Mouse (Mus musculus): ENCODE measurements around the gene Gm26741.

The Gm26741 gene

DNA sequence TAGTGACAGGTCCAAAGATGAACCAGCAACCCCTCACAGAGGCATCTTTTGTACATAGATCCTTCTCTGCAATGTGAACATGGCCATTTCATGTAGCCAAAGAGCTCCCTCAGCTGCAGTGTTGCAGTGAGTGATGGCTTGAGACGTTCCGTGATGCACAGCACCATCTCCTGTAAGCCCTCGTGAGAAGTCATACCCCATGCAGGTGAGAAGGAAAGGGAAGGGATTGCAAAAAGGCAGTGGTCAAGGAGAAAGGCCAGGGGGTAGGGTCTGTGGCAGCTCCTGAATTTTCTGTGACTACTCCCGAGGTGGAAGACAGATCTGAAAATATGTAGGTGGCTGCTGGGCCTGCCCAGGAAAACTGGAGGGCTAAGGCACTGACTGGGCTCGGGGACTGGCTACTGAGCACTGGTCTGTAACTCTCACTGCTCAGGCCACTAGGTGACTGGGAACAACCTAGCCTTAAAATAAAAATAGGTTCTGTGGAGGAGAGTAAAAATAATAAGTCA is 30.4 kb downstream of the Gm26741 start, which contains the start of gene Nepn:
Gene Nepn (plus strand): TSS at position 51 of the 509 bp plus-strand sequence.
- no peak for DNase-seq (ENCODE audit: extremely low read depth, insufficient read length, low spot score)

DNA sequence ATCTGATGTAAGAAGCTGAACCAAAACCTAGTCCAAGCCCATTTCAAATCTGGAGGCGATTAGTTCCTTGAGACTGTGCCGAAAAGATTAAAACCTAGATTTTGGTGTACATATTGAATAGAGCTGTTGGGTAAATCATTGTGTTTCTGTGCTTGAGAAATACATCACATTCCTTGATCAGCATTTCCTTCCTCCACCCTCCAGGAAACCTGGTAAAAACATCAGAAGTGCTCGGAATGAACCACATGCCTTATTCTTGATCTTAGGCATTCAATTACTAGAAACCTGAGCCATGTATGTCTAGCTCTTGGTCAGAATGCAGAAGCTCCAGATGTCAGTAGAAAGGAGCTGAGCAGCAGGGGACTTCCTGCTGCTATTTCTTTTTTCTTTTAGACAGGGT is 30.9 kb downstream of the Gm26741 start:
- DNase-seq (ENCODE audit: extremely low read depth, insufficient read length, low spot score): no peak

DNA sequence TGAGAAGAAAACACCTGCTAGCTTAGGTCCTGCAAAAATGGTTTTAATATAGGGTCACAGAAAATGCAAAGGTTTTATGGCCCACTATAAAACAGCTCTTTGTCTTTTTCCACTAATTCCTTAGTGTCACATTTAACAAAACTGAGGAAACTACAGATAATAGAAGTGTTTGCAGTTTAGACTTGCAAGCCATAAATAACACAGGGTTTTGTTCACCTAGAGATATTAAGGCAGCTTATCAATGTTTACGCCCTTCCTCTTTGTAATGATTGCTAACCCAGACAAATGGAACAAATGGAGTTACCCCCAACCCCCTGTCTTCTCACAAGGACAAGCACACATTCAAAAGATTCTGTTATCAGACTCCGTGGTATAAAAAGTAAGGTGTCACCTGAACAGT is 32.6 kb downstream of the Gm26741 start:
- no peak for DNase-seq (ENCODE audit: extremely low read depth, insufficient read length, low spot score)

DNA sequence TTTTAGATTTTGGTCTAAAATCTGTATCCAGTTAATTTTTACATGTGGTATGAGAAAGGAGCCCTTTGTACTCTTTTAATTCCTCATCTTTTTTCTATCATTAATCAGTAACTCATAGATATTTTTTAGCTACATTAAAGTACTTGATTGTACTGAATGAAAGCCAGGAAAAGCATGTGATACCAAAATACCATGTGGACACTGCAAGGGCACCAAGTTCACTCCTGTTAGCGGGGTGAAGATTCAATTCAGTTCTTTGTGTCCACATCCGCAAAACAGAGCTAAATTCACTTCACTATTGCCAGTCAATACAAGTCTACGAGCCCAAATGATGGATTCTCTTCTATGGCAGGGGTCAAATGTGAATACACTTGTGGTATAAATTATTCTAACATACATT is 38.1 kb downstream of the Gm26741 start:
- DNase-seq (ENCODE audit: extremely low read depth, insufficient read length, low spot score): no peak

DNA sequence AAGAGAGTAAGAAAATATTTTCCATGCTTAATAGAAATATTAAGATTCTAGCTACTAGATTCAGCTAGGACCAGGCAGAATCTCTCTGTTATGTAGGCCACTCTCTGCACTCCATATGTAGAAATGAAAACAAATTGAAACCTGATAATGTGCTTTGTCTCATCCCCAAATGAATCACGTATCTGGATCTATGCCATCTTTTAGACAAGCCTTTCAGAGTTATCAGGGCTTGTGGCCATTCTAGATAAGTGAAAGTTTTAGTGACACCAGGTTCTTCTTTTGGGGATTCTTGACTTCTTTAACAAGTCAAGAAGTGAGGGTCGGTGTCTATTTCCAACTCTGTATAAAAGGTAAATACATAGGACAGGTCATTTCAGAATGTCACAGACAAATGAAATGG is 40.1 kb downstream of the Gm26741 start:
- DNase-seq (ENCODE audit: extremely low read depth, insufficient read length, low spot score): no peak

DNA sequence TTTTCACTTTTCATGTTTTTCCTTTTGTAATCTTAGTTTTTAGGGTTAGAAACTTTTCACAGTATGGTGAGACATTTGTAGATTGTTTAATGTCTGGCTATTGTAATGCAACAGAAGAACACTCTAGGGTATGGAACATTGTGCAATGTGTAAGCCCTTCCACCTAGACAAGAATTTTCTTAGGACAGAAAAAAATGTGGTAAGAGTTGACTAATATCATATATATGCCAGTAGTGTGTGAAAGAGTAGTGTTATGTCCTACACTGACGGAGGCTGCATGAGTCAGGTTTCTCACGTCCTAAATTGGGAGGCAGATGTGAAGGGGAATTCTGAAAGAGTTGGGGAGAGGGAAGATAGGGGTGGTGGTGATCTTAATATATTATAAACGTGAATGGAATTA is 41.2 kb downstream of the Gm26741 start:
- no peak for DNase-seq (ENCODE audit: extremely low read depth, insufficient read length, low spot score)

DNA sequence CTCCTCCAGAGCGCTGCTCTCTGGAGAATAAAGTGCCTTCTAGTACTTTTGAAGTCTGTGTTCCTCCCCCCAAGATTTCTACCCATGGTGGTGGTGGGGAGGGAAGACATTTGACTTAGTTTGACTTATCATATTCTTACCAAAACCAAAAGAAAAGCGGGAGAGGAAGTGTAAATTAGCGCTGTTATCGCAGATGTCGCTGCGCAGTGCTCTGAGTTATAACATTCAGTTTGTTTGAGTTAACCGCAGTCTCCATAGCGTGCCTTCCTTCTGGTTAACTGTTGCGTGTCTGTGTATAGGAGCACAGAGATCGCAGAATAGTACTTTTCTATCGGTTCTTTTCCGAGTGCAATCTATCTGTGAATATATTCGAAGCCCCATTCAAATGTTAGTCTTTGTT is 46.6 kb downstream of the Gm26741 start:
- DNase-seq (ENCODE audit: extremely low read depth, insufficient read length, low spot score): no peak

DNA sequence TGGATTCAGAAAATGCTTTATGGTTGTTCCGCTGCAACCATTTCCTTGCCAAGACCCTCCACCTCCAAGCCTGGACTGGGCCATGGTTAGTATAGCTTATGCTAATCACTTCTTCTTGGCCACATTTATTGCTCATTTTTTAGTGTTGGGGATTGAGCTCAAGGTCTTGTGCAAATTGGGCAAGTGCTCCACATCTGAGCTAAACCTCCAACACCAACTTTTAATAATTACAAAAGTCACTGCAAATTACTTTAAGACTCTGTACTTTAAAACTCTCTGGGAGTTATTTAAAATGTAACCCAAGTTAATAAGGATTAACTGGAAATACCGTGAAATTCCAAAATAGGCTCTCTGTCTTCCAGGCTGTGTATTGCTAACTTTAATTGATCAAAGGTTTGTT is 49.0 kb downstream of the Gm26741 start:
- no peak for DNase-seq (ENCODE audit: extremely low read depth, insufficient read length, low spot score)
